Mouse (Mus musculus) heart, embryonic 10.5 days (tissue): ENCODE results near the gene Cacna1a. TPM values are rescaled to one million over a fixed set of nuclear protein-coding genes. Genes with fewer than 3 reads are reported as not detected.
A peak's percentile ranks its signal among the peaks of the same experiment; 100 is the strongest.

Source experiments
- DNase-seq: peaks from one replicate; pipeline ENCODE4 v3.0.0-alpha.2; 2017; ENCODE audit warnings: low spot score
- H3K27ac ChIP-seq: fragments of 300-500 bp; sonication (generic); 2 replicates; pipeline ENCODE4 v1.5.1; 2016; ENCODE audit warnings: mild to moderate bottlenecking
- H3K27me3 ChIP-seq: fragments of 300-500 bp; sonication (generic); 2 replicates; pipeline ENCODE4 v1.6.1; 2016; ENCODE audit warnings: mild to moderate bottlenecking; ENCODE audit not compliant: poor library complexity, insufficient read depth, severe bottlenecking
- H3K36me3 ChIP-seq: fragments of 300-500 bp; sonication (generic); 2 replicates; pipeline ENCODE4 v1.6.1; 2016; ENCODE audit warnings: mild to moderate bottlenecking, moderate library complexity
- H3K4me1 ChIP-seq: fragments of 300-500 bp; sonication (generic); 2 replicates; pipeline ENCODE4 v1.6.1; 2016; ENCODE audit warnings: mild to moderate bottlenecking
- H3K4me3 ChIP-seq: fragments of 300-500 bp; sonication (generic); 2 replicates; pipeline ENCODE4 v1.5.1; 2016; ENCODE audit warnings: mild to moderate bottlenecking, moderate library complexity
- H3K9me3 ChIP-seq: fragments of 300-500 bp; sonication (generic); 2 replicates; pipeline ENCODE4 v1.6.1; 2016; ENCODE audit warnings: mild to moderate bottlenecking, moderate library complexity
- WGBS: fragments of 180-500 bp; shearing (Covaris S2); methylation state at CpG from one replicate; pipeline ENCODE4 v1.1.7; 2016; 5-methylcytosine and 5-hydroxymethylcytosine counted together
- polyA plus RNA-seq: library from polyadenylated mRNA; unstranded; fragments of >200 nt; fragmentation: Nextera tagmentation; extraction: Ambion mirVana; gene quantifications from 2 replicates; pipeline ENCODE4 v1.2.1, GENCODE M21; 2016

Gene Cacna1a
- polyA plus RNA-seq, 1 experiment from 2014 or later: 5.4 TPM

DNA sequence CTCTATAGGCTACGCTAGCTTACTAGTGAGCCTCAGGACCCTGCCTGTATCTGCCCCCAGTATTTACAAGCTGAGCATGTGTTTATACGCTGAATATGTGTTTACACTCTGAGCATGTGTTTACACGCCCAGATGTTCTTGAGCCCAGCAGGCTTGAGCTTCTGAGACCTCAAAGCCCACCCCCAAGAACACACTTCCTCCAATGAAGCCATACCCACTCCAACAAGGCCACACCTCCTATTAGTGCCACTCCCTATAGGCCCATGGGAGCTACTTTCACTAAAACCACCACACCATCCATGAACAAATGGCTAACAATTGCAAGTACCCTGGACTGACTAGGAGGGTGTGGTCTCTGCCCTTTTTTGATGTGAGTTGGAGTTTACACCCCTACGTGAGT lies 17.3 kb upstream of the Cacna1a start:
- Histone ChIP-seq H3K4me1 (peaks cover 4% of the 10 kb centered on the region; the same call in 1 of the 2 replicates), H3K9me3 (no peaks in the 10 kb centered on the region), H3K36me3 (no peaks in the 10 kb centered on the region), H3K4me3 (no peak overlapping the region), H3K27ac (no peak overlapping the region), H3K27me3 (peaks cover 8% of the 10 kb centered on the region; the same call in 1 of the 2 replicates)
- DNase-seq: no peak
- WGBS: 68% methylated on average over 4 of the region's 4 CpGs

DNA sequence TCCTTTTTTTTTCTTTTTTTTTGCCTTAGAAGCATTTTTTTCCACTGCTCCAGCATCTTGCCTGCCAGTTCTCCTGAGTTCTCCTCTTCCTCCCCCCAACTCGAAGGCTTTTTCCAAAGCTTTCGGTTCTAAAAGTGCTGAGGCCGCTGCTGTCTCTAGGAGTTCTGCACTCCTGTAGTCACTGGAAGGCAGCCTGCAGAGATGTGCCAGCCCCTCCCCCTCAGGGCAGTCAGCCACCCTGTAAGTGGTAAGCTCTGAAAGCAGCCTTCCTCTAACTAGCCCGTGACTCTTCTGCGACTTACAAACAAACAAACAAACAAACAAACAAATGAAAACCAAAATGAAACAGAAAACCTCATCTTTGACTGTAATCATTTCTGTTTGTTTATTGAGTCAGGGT lies 13.2 kb upstream of the Cacna1a start:
- no peak for DNase-seq
- 26% methylated on average over 5 of the region's 5 CpGs for WGBS

DNA sequence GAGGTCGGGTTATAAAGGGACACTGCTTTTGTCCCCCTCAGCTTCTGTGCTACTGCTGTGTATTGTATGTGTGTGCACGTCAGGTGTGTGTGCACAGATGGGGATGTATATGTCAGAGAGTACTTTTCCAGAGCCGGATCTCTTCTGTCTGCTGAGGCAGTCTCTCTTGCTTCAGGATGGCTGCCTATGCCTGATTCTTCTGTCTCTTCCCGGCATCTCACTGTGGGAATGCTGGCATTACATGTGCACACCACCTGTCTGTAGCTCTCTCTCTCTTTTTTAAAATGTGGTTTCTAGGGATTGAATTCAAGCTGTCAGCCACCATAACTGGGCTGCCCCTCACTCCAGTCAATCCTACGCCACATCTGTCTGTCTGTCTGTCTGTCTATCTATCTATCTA lies 12.4 kb upstream of the Cacna1a start:
- Histone ChIP-seq H3K27ac (no peak overlapping the region), H3K4me3 (no peak overlapping the region), H3K36me3 (no peaks in the 10 kb centered on the region), H3K4me1 (peaks cover 4% of the 10 kb centered on the region; the same call in 1 of the 2 replicates), H3K27me3 (peaks cover 4% of the 10 kb centered on the region; the same call in 1 of the 2 replicates), H3K9me3 (no peaks in the 10 kb centered on the region)
- 80% methylated on average over 5 of the region's 5 CpGs for WGBS
- DNase-seq: no peak

More for the DNA sequence above, 13.2 kb upstream of the Cacna1a start:
- H3K4me1 ChIP-seq: peaks cover 4% of the 10 kb centered on the region; the same call in 1 of the 2 replicates
- H3K9me3 ChIP-seq: no peaks in the 10 kb centered on the region
- H3K36me3 ChIP-seq: no peaks in the 10 kb centered on the region
- peaks cover 4% of the 10 kb centered on the region; the same call in 1 of the 2 replicates for H3K27me3 ChIP-seq
- H3K27ac ChIP-seq: no peak overlapping the region
- no peak overlapping the region for H3K4me3 ChIP-seq

DNA sequence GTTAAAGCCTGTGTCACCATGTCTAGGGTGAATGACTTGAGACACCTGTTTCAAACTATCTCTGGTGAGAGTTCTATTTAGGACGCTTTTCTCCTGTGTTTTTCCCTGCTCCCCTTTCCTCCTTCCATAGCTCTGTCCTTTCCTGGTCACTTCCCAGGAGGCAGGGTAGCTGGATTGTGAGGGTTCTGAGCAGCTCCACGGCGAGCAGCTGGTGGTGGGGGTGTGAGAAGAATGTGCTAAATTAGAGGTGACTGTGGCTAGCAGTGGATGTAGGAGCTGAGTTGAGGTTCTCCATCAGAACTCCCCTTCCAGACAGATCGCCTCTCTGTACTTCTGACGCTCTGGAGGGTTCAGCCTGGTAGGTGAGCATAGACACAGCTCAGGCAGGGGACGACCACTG lies 11.7 kb upstream of the Cacna1a start:
- Histone ChIP-seq H3K4me1 (peaks cover 4% of the 10 kb centered on the region; the same call in 1 of the 2 replicates), H3K27ac (no peak overlapping the region)
- 67% methylated on average over 6 of the region's 6 CpGs for WGBS

DNA sequence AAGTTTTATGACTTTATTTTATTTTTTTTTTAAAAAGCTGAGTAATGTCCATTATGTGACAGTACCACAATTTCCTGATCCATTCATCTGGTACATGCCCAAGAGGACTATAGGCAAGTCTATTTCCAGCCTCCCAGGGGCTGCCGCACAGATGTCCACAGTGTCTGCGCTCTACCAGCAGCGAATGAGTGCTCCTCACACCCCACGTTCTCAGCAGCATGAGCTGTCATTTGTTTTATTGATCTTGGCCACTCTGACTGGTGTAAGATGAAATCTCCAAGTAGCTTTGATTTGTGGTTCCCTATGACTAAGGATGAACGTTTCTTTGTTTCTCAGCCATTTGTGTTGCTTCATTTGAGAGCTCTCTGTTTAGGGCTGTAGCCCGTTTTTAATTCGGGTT lies 6.6 kb upstream of the Cacna1a start:
- no peaks in the 10 kb centered on the region for H3K36me3 ChIP-seq
- H3K4me1 ChIP-seq: no peaks in the 10 kb centered on the region
- H3K27me3 ChIP-seq: no peaks in the 10 kb centered on the region
- DNase-seq: no peak
- WGBS: 78% methylated on average over 7 of the region's 7 CpGs
- H3K9me3 ChIP-seq: no peaks in the 10 kb centered on the region
- H3K4me3 ChIP-seq: no peak overlapping the region
- no peak overlapping the region for H3K27ac ChIP-seq

More for the DNA sequence above, 11.7 kb upstream of the Cacna1a start:
- Histone ChIP-seq H3K9me3 (no peaks in the 10 kb centered on the region), H3K4me3 (no peak overlapping the region), H3K36me3 (no peaks in the 10 kb centered on the region), H3K27me3 (peaks cover 4% of the 10 kb centered on the region; the same call in 1 of the 2 replicates)
- DNase-seq: no peak

DNA sequence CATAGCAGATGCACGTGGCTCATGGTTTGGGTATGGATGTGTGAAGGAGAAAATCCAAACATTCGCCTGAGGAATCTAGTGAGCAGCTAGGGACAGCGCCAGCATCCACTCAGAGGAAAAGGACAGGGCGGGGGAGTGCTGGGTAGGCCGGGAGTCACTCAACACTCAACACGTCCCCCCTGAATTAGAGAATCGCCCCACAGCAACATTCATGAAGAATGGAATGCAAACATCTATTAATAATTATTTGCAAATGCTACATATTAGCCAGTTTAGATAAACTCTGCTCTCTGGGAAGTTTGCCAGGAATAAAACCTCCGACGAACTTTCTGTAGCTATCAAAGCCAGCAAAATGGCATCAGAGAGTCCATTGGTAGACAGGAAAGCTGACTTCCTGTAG lies 533 bp downstream of the Cacna1a start:
- Histone ChIP-seq H3K4me1 (no peaks in the 10 kb centered on the region), H3K9me3 (no peaks in the 10 kb centered on the region), H3K4me3 (no peak overlapping the region), H3K27ac (no peak overlapping the region), H3K36me3 (no peaks in the 10 kb centered on the region), H3K27me3 (0 out of 2 replicates have a peak, but pooled peaks cover 4% of the 10 kb centered on the region)
- no peak for DNase-seq
- WGBS: 69% methylated on average over 9 of the region's 9 CpGs

DNA sequence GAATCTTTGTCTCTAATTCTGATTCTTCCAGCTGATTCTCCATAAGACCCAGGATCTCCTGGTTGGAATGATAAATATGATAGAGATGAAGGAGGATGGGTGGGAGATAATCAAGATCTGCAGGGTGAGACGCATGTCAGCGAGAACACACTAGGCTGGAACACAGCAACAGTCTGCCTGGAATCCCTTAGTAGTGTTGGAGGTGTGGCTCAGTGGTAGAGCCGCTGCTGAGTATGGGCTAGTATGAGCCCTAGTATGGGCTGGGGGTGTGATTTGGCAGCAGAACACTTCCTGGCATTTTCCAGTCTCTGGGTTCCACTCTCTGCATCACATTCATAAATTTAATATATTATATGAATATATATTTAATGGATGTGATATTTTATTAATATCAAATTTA lies 933 bp downstream of the Cacna1a start:
- no peak overlapping the region for H3K27ac ChIP-seq
- H3K4me3 ChIP-seq: no peak overlapping the region
- DNase-seq: no peak
- no peaks in the 10 kb centered on the region for H3K36me3 ChIP-seq
- no peaks in the 10 kb centered on the region for H3K9me3 ChIP-seq
- 0 out of 2 replicates have a peak, but pooled peaks cover 4% of the 10 kb centered on the region for H3K27me3 ChIP-seq
- 86% methylated on average over 3 of the region's 3 CpGs for WGBS
- H3K4me1 ChIP-seq: no peaks in the 10 kb centered on the region

DNA sequence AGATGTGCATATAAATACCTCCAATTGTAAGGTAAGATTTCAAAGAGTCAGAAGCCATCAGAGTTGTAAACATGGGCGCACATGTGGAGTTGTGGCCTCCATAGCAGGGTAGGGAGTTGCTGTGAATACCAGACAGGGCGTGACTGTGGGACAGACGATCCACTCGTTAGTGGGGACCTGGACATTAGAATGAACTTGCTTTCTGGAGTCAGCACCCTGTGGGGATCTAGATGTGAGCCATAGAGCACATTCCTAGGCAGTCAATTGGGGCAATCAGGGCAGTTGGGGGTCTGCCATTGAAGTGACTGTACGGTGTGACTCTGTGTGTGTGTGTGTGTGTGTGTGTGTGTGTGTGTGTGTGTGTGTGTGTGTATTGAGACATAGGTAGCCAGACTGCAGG lies 3.4 kb downstream of the Cacna1a start:
- 90% methylated on average over 5 of the region's 5 CpGs for WGBS
- H3K4me3 ChIP-seq: no peak overlapping the region
- DNase-seq: no peak
- no peak overlapping the region for H3K27ac ChIP-seq
- no peaks in the 10 kb centered on the region for H3K4me1 ChIP-seq
- no peaks in the 10 kb centered on the region for H3K9me3 ChIP-seq
- H3K36me3 ChIP-seq: no peaks in the 10 kb centered on the region
- 0 out of 2 replicates have a peak, but pooled peaks cover 4% of the 10 kb centered on the region for H3K27me3 ChIP-seq

DNA sequence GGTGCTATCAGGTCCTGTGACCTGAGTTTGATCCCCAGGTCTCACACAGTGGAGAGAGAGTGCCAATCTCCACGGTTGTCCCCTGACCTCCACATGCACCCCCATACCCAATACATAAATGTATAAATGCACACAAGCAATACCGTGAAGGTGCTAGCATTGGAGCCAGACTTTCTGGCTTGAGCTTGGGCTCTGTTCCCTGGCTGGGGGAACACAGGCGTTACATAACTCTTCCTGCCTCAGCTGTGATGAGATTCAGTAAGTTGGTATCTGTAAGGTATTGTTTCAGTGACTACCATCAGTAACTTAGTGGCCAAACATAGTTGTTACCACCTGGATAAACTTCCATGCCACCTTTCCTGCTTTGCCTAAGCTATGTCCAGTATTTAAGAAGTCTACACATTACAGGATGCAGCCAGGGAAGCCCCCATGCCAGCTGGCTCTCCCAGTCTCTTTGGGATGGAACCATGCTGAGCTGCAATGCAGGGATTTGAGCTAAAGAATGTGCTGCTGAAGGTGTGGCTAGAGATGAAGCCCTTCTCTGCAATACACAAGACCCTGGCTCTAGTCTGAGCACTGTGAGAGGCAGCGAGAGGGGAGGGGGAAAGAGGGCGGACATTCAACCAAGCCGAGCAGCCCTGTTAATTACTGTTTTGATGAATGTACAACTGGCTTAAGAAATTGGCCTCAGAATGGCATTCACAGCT lies 7.7 kb downstream of the Cacna1a start:
- Histone ChIP-seq H3K27me3 (no peaks in the 10 kb centered on the region), H3K27ac (no peak overlapping the region), H3K4me1 (no peaks in the 10 kb centered on the region), H3K36me3 (no peaks in the 10 kb centered on the region), H3K4me3 (no peak overlapping the region), H3K9me3 (no peaks in the 10 kb centered on the region)
- no peak for DNase-seq
- 60% methylated on average over 6 of the region's 6 CpGs for WGBS

DNA sequence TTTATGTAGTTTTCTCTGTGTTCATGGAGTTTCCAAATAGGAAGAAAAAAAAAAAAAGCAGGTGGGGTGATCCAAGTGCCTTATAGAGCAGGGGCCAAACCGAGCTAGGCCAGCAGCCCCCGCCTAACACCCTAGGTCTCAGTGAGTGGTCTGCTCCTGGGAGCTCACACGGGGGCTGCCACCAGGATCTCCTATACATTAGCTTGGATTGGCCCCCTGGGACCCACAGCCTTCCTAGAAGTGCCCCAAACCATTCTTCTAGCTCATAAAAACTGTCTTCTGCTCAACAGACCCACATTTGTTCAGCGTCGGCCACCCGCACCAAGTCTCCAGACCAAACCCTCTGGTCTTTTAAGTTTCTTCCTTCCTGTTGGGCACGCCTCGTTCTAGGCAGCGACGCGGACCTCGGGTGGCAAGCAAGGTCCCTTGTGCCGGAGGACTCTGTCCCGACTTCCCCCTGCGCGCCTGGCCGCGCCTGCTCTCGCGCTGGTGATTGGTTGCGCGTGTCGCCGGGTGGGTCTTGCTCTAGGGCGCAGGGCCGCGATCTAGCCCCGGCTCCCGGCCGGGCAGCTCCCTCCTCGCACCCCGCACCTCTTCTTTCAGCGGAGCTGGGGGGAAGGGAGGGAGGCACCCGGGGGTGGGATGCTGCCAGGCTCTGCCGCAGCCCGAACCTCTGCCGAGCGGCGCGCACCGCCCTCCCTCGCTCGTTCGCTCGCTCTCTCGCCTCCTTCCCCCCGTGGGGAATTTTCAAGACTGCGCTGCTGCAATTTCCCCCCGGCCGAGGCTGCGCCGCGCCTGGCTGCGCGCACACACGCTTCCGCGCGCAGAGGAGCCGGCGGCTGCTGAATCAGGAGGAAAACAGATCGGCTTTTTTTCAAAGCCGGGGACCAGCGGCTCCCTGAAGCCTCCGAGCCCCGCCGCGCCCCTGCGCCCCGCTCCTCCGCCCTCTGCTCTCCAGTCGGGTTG lies 25.9 kb downstream of the Cacna1a start:
- WGBS: 1% methylated on average over 71 of the region's 72 CpGs
- Histone ChIP-seq H3K9me3 (peaks cover 4% of the 10 kb centered on the region), H3K36me3 (no peaks in the 10 kb centered on the region), H3K27me3 (peaks cover 90% of the 10 kb centered on the region), H3K4me3 (peak overlapping the region; percentile 77), H3K27ac (peak overlapping the region; percentile 72), H3K4me1 (peaks cover 14% of the 10 kb centered on the region)
- DNase-seq: peak; percentile 78

DNA sequence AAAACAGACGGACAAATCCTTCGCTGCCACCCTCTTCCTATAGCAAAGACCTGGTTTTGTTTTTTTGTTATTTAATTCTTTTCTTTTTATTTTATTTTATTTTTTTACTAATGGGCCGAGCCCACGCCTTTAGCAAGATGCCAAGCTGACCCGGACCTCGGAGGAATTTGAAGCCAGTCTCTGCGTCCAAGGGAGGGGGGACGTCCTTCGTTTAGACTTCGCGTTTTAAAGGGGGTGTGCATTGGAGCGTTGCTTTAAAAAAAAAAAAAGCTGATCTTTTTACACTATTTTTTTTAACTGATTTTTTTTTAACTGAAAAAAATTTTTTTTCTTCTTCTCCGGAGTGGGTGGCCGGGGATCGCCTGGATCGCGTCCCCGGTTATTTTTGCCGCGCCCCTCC lies 26.7 kb downstream of the Cacna1a start:
- H3K27ac ChIP-seq: peak overlapping the region; percentile 72; the same call in 1 of the 2 replicates

DNA sequence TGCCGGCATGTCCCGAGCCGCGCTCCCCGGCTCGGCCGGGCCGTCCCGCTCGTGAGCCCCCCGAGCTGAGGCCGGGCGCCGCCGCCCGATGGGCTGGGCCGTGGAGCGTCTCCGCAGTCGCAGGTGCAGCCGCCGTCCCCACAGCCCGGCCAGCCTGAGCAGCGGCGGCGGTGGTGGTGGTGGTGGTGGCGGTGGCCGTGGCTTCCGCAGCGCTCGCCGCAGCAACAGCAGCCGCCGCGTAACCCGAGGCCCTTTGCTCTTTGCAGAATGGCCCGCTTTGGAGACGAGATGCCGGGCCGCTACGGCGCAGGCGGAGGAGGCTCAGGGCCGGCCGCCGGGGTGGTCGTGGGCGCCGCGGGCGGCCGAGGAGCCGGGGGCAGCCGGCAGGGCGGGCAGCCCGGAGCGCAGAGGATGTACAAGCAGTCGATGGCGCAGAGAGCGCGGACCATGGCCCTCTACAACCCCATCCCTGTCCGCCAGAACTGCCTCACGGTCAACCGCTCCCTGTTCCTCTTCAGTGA lies 27.2 kb downstream of the Cacna1a start:
- peaks cover 95% of the 10 kb centered on the region for H3K27me3 ChIP-seq
- peak overlapping the region; percentile 77 for H3K4me3 ChIP-seq
- H3K9me3 ChIP-seq: peaks cover 4% of the 10 kb centered on the region
- H3K36me3 ChIP-seq: no peaks in the 10 kb centered on the region
- peak overlapping the region; percentile 69; the same call in 1 of the 2 replicates for H3K27ac ChIP-seq
- peaks cover 14% of the 10 kb centered on the region for H3K4me1 ChIP-seq
- under 1% methylated on average over 64 of the region's 64 CpGs for WGBS
- no peak for DNase-seq

More for the DNA sequence above, 26.7 kb downstream of the Cacna1a start:
- H3K4me1 ChIP-seq: peaks cover 14% of the 10 kb centered on the region
- H3K27me3 ChIP-seq: peaks cover 95% of the 10 kb centered on the region
- H3K9me3 ChIP-seq: peaks cover 4% of the 10 kb centered on the region
- H3K4me3 ChIP-seq: peak overlapping the region; percentile 77
- H3K36me3 ChIP-seq: no peaks in the 10 kb centered on the region
- WGBS: 0% methylated on average over 20 of the region's 20 CpGs
- DNase-seq: no peak
